Mouse (Mus musculus): Measurements from ENCODE around the gene Mrpl4. TPM values are rescaled to one million over a fixed set of nuclear protein-coding genes. Genes with fewer than 3 reads are reported as not detected.

Gene Mrpl4
- polyA plus RNA-seq, 1 experiment from 2014 or later = 169 TPM

DNA sequence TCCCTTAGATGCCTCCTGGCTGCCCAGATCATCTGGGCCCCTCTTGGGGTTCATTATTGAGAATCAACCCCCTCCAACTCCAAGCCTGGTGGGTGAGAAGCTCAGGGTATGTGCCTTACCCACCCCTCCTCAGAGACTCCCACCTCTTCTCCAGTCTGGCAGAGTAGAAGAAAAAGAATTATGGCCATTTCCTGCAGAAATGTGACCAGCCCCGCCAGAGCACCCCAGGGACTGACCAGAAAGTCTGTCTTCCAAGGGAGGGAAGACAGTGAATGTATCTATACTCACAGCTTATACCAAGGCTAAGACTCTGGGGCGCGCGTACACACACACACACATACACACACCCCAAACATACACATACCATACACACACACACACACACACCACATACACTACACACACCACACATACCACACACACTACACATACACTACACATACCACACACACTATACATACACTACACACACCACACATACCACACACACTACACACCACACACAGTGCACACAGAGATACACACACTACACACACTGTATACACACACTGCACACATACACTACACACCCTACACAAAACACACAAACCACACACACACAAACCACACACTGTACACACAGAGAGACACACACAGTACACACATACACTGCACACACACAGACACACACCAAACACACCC lies 29.4 kb upstream of the Mrpl4 start:
- Histone ChIP-seq H3K4me2 (replicated peaks; ENCODE audit: low read depth, low read length) (peak overlapping the region; percentile 63), H3K27ac (ENCODE audit: low read length) (peak overlapping the region; percentile 95), H3K9me3 (ENCODE audit: low read length) (no peaks in the 10 kb centered on the region), H3K27me3 (ENCODE audit: insufficient read depth, low read length) (no peaks in the 10 kb centered on the region), H3K36me3 (ENCODE audit: insufficient read depth, low read length) (peaks cover 10% of the 10 kb centered on the region), H3K9ac (replicated peaks; ENCODE audit: low read length) (peak overlapping the region; percentile 68), H3K4me3 (ENCODE audit: low read length) (peak overlapping the region; percentile 63), H3K4me1 (ENCODE audit: insufficient read depth, low read length) (peaks cover 49% of the 10 kb centered on the region)
- WGBS = 48% methylated on average over 4 of the region's 4 CpGs
- peak; percentile 1; the same call in 1 of the 2 replicates for ATAC-seq (ENCODE audit: low FRiP score, low TSS enrichment)

DNA sequence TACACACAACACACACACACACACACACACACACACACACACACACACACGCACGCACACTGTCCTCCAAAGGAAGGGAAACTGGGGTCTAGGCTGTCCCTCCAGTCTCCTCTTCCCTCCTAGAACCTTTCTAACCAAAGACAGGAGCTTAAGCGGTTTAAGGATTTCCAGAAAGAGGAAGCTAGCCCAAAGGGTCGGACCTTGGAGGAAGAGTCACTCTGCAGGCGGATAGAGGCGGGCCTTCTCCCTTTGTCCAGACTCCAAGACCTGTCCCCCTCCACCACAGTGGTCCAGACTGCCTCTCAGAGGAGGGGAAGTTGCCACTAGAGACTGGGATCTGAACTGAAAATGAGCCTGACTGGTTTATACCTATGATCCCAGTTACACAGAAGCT lies 28.9 kb upstream of the Mrpl4 start:
- H3K27me3 ChIP-seq (ENCODE audit: insufficient read depth, low read length) = no peaks in the 10 kb centered on the region
- H3K4me1 ChIP-seq (ENCODE audit: insufficient read depth, low read length) = peaks cover 49% of the 10 kb centered on the region
- peaks cover 5% of the 10 kb centered on the region; the same call in 1 of the 2 replicates for H3K36me3 ChIP-seq (ENCODE audit: insufficient read depth, low read length)
- peak overlapping the region; percentile 63 for H3K4me2 ChIP-seq (replicated peaks; ENCODE audit: low read depth, low read length)
- H3K27ac ChIP-seq (ENCODE audit: low read length) = peak overlapping the region; percentile 95
- H3K4me3 ChIP-seq (ENCODE audit: low read length) = peak overlapping the region; percentile 63
- ATAC-seq (ENCODE audit: low FRiP score, low TSS enrichment) = no peak
- peak overlapping the region; percentile 68; the same call in 1 of the 2 replicates for H3K9ac ChIP-seq (replicated peaks; ENCODE audit: low read length)
- H3K9me3 ChIP-seq (ENCODE audit: low read length) = no peaks in the 10 kb centered on the region
- 29% methylated on average over 6 of the region's 6 CpGs for WGBS

DNA sequence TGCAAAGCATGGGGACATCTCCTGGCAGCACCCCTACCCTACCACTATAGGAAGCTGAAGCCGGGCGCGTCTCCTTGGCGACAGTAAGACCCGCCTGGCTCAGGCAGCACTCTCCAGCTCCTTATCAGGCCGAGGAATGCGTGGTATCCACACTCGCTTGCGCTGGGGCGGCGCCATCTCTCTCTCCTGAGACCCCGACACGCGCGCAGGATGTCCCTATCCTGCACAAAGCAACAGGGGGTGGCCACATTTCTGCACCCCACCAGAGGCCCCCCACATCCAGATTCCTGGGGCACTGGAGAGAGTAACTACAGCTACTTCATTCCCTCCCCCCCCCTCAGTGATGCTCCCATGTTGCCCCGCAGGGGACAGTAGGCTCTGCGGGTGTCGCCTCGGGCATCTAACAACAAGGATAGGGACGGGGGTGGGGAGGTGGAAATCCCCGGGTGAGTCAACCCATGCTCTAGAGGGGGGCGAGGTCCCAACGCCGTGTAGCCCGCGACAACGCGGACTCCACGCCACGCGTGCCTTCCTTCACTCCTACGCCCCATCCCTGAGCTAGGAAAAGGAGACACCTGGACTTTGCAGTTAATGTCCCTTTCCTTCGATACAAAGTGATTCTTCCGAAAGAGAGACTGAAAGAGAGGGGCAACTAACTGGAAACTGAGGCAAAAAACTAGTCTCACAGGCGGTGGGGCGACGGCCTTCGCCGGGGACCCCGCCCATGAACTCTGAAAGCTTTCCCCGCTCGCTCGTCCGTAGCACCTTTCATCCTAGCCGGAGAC lies 26.9 kb upstream of the Mrpl4 start:
- 0% methylated on average over 45 of the region's 45 CpGs for WGBS
- ATAC-seq (ENCODE audit: low FRiP score, low TSS enrichment) = peak; percentile 25

DNA sequence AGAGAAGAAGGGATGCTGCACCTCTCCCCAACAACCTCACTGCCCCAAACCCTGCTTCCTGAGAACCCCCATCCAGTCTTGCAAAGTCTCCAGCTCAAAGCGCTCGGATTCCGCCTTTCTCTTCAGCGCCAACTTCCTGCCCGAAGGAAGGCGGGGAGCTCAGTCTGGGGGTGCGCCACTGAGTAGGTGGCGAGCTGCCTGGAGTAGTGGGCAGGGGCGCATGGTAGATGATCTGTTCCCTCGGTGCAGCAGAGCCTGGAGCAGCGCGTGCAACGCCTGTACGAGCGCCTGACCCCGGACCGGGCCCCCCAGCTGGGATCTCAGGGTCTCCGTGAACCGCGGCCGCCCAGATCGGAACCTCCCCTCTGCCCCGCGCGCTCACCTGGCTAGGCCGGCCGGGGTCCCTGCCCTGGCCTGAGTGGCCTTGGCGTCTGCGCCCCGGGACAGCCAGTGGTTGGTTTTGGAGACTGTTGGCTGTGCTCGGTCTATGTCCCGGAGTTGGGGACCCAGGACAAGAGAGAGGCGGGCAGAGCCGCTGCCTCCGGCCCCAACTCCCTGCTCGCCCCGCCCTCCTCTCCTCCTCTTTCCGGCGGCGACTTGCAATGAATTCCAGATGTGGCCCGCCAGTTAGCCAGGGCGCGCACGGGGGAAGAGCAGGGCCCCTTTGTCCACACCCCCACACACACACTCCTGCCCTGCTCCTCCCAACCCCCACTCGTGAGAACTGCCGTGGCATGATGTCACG lies 26.1 kb upstream of the Mrpl4 start, which contains the start of gene S1pr2:
TSS of gene S1pr2 (minus strand) at position 566 of the 745 bp plus-strand sequence.
- WGBS = under 1% methylated on average over 44 of the region's 47 CpGs
- peaks cover 47% of the 10 kb centered on the region for H3K4me1 ChIP-seq (ENCODE audit: insufficient read depth, low read length)

More for the DNA sequence above, 26.9 kb upstream of the Mrpl4 start:
- Histone ChIP-seq H3K4me1 (ENCODE audit: insufficient read depth, low read length) (peaks cover 52% of the 10 kb centered on the region), H3K27me3 (ENCODE audit: insufficient read depth, low read length) (no peaks in the 10 kb centered on the region), H3K9ac (replicated peaks; ENCODE audit: low read length) (peak overlapping the region; percentile 76), H3K36me3 (ENCODE audit: insufficient read depth, low read length) (no peaks in the 10 kb centered on the region), H3K27ac (ENCODE audit: low read length) (peak overlapping the region; percentile 88), H3K4me3 (ENCODE audit: low read length) (peak overlapping the region; percentile 63), H3K9me3 (ENCODE audit: low read length) (no peaks in the 10 kb centered on the region), H3K4me2 (replicated peaks; ENCODE audit: low read depth, low read length) (peak overlapping the region; percentile 63)

DNA sequence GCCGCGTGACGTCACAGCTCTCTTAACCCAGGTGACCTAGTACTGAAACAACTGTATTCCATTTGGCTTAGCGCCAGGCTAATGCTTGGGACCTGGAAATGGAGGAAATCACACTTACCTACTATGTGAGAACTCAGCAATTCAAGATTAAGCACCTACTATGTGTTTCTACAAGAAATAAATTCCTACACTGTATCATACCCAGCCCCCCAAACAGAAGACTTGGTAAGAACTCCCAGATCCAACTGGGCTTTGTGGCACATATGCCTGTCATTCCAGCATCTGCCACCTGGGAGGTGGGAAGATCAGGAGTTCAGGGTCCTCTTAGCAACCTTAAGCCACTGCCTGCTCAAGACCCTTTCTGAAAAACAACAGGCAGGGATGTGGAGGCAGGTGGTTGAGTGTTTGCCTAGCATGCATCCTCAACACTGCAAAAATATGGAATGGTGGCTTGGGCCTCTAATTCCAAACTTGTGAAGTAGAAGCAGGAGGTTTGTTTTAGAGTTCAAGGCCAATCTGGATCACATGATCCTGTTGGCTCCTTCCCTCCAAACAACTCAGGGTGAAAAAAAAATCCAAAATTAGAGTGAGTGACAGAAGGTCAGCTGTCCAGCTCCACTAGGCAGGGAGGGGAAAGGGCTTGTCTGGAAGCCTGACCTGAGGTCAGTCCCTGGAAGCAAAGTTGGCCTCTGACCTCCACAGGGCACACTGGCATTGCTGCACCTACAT lies 25.4 kb upstream of the Mrpl4 start:
- Histone ChIP-seq H3K9me3 (ENCODE audit: low read length) (no peaks in the 10 kb centered on the region), H3K4me1 (ENCODE audit: insufficient read depth, low read length) (peaks cover 40% of the 10 kb centered on the region), H3K27ac (ENCODE audit: low read length) (peak overlapping the region; percentile 88), H3K36me3 (ENCODE audit: insufficient read depth, low read length) (no peaks in the 10 kb centered on the region), H3K27me3 (ENCODE audit: insufficient read depth, low read length) (no peaks in the 10 kb centered on the region), H3K4me3 (ENCODE audit: low read length) (peak overlapping the region; percentile 63), H3K4me2 (replicated peaks; ENCODE audit: low read depth, low read length) (peak overlapping the region; percentile 63), H3K9ac (replicated peaks; ENCODE audit: low read length) (peak overlapping the region; percentile 76; the same call in 1 of the 2 replicates)
- no peak for ATAC-seq (ENCODE audit: low FRiP score, low TSS enrichment)
- under 1% methylated on average over 4 of the region's 4 CpGs for WGBS

More for the DNA sequence above, 26.1 kb upstream of the Mrpl4 start, which contains the start of gene S1pr2:
- peak within 1 kb of the TSS; percentile 88 for H3K27ac ChIP-seq (ENCODE audit: low read length)
- peak; percentile 75 for ATAC-seq (ENCODE audit: low FRiP score, low TSS enrichment)
- peak within 1 kb of the TSS; percentile 63 for H3K4me3 ChIP-seq (ENCODE audit: low read length)
- no peaks in the 10 kb centered on the region for H3K36me3 ChIP-seq (ENCODE audit: insufficient read depth, low read length)
- H3K9me3 ChIP-seq (ENCODE audit: low read length) = no peaks in the 10 kb centered on the region
- peak within 1 kb of the TSS; percentile 63 for H3K4me2 ChIP-seq (replicated peaks; ENCODE audit: low read depth, low read length)
- H3K9ac ChIP-seq (replicated peaks; ENCODE audit: low read length) = peak within 1 kb of the TSS; percentile 76
- H3K27me3 ChIP-seq (ENCODE audit: insufficient read depth, low read length) = no peaks in the 10 kb centered on the region

DNA sequence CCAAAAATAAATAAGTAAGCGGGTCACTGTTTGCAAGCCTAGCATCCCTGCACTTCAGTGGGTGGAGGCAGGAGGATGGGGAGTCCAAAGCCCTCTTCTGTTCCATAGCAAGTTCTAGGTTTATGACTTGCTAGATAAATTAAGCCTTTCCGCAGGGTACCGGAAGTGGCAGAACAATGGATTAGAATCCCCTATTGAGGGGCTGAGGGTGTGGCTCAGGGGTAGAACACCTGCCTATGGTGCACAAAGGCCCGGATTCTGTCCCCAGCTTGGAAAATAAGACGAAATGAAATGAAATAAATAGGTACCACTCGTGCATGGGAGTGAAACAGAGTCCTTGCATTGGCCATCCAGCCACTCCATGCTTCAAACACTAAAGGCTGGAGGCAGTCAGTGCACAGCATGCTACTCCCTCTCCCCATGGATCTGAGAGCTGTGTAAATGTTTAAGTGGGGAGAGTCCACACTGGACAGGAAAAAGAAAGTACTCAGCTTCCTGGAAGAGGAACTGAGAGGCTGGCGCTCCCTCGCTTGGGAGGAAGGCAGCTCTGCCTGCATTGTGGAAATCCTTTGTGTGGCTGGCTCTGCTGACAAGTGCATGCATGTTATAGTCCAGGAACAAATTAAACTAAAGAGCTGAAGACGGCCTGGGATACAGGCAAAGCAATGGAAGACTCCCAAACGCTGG lies 24.0 kb upstream of the Mrpl4 start:
- WGBS = 64% methylated on average over 10 of the region's 10 CpGs
- Histone ChIP-seq H3K27ac (ENCODE audit: low read length) (peak overlapping the region; percentile 19; the same call in 1 of the 2 replicates), H3K9ac (replicated peaks; ENCODE audit: low read length) (no peak overlapping the region), H3K4me3 (ENCODE audit: low read length) (no peak overlapping the region), H3K9me3 (ENCODE audit: low read length) (no peaks in the 10 kb centered on the region), H3K27me3 (ENCODE audit: insufficient read depth, low read length) (no peaks in the 10 kb centered on the region), H3K36me3 (ENCODE audit: insufficient read depth, low read length) (no peaks in the 10 kb centered on the region), H3K4me1 (ENCODE audit: insufficient read depth, low read length) (peaks cover 32% of the 10 kb centered on the region), H3K4me2 (replicated peaks; ENCODE audit: low read depth, low read length) (no peak overlapping the region)
- no peak for ATAC-seq (ENCODE audit: low FRiP score, low TSS enrichment)

DNA sequence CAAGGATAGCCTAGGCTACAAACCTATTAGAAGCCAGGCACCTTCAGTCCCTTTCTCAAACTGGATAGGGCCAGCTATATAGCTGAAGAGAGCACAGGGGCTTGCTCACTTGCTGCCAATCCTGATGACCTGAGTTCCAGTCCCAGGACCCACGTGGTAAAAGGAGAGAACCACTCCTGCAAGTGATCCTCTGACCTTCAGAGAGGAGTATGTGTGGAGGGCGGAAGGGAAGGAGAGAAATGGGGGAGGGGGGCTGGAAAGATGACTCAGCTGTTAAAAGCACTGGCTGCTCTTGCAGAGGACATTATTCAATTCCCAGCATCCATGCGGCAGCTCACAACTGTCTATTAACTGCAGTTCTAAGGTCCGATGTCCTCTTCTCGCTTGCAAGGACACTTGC lies 23.4 kb upstream of the Mrpl4 start:
- Histone ChIP-seq H3K4me3 (ENCODE audit: low read length) (no peak overlapping the region), H3K9ac (replicated peaks; ENCODE audit: low read length) (no peak overlapping the region), H3K36me3 (ENCODE audit: insufficient read depth, low read length) (no peaks in the 10 kb centered on the region), H3K4me2 (replicated peaks; ENCODE audit: low read depth, low read length) (no peak overlapping the region), H3K27me3 (ENCODE audit: insufficient read depth, low read length) (no peaks in the 10 kb centered on the region), H3K9me3 (ENCODE audit: low read length) (no peaks in the 10 kb centered on the region), H3K4me1 (ENCODE audit: insufficient read depth, low read length) (peaks cover 26% of the 10 kb centered on the region), H3K27ac (ENCODE audit: low read length) (peak overlapping the region; percentile 19; the same call in 1 of the 2 replicates)
- ATAC-seq (ENCODE audit: low FRiP score, low TSS enrichment) = no peak
- 48% methylated on average over 5 of the region's 5 CpGs for WGBS

DNA sequence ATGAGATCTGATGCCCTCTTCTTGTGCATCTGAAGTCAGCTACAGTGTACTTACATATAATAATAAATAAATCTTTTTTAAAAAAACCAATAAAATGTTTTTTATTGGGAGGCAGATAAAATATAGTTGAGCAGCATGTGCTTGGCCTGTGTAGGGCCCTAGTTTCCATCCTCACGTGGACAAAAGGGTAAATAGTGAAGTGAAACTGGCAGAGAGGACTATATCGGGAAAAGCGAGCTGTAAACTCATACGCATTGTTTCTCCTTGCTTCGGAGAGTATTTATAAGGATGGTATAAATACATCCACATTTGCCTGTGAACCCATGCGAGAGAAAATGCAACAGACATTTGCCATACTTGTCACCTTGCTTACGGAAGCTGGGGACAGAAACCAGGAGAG lies 22.8 kb upstream of the Mrpl4 start:
- H3K27me3 ChIP-seq (ENCODE audit: insufficient read depth, low read length) = no peaks in the 10 kb centered on the region
- 93% methylated on average over 7 of the region's 7 CpGs for WGBS

More for the DNA sequence above, 22.8 kb upstream of the Mrpl4 start:
- Histone ChIP-seq H3K36me3 (ENCODE audit: insufficient read depth, low read length) (no peaks in the 10 kb centered on the region), H3K9ac (replicated peaks; ENCODE audit: low read length) (no peak overlapping the region), H3K4me1 (ENCODE audit: insufficient read depth, low read length) (peaks cover 20% of the 10 kb centered on the region), H3K27ac (ENCODE audit: low read length) (no peak overlapping the region), H3K4me3 (ENCODE audit: low read length) (no peak overlapping the region), H3K9me3 (ENCODE audit: low read length) (no peaks in the 10 kb centered on the region), H3K4me2 (replicated peaks; ENCODE audit: low read depth, low read length) (no peak overlapping the region)
- ATAC-seq (ENCODE audit: low FRiP score, low TSS enrichment) = no peak
